Mouse (Mus musculus): ENCODE data around the gene Eif1b.
"Not testable (repeated sequence)": the region's sequence is repeated elsewhere in the genome, so short reads cannot be mapped to it uniquely, and the experiment has no call there.

Gene Eif1b

DNA sequence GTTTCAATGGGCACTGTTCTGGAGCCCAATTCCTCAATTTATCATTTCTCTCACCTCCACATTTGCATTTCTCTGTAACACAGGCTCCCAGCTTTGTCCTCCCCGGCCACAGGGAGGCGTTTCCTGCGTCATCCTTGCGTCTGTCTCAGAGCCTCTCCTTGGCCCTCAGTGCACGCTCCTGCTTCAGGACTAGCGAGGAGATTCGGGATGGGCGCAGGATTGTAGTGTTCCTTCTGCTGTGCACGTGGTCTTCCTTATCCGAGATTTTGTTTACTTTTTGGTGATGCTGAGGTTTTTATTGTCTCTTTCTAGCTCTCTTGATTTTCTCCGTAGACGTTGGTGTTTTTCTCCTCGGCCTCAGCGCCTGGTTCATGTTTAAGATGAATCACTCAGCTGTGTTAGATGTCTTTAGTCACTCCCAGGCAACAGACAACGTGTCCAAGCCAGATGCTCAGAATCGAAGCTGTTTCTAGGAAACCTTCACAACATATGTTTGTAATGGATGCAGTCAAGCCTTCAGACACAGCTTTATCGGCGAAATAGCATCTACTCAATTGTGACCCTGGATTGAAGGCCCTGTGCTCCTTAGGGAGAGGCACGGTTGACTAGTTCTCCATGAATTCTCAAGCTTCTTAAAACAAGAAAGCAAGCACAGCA lies 27.6 kb downstream of the Eif1b start:
- DNase-seq (ENCODE audit: low read depth in 1 of 2, low spot score in 2 of 2): no peak

DNA sequence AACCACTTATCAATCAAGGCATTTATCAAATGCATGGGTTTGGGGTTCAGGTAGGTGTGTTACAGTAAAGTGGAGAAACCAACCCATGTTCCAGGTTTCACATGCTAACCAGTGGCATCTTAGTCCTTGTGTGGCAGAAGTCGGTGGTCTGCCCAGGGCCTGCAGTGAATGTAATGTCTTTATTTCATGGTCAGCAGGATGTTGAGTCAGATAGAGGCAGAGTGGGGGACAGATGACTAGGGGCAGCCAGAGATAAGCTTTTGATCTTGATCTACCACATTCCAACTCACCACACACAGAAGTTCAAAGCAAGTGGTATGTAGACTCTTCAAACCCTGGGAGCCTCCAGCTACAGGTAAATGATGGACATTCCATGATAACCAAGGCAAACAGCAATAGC lies 29.1 kb downstream of the Eif1b start:
- DNase-seq (ENCODE audit: low read depth in 1 of 2, low spot score in 2 of 2): no peak

- no peak for DNase-seq (ENCODE audit: low read depth in 1 of 2, low spot score in 2 of 2)
These were observed 35.2 kb downstream of the Eif1b start for GRCm38 (mm10) chr9:120527270-120527669.

DNA sequence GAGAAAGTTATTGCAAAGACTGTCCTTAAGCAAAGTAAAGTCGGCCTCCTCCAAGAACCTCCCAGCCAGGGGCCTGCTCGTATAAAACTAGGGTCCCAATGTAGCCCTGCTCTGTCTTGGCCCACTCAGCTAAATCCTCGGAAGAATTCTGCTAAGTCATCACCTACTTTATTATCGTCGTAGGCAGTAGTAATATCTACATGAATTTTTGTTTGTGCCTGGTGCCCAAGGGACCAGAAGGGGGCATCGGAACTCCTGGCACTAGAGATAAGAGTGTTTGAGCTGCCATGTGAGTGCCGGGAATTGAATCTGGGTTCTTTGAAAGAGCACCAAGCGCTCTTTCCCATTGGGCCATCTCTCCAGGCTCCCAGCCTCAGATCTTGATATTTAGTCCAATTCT lies 35.9 kb downstream of the Eif1b start:
- no peak for DNase-seq (ENCODE audit: low read depth in 1 of 2, low spot score in 2 of 2)

DNA sequence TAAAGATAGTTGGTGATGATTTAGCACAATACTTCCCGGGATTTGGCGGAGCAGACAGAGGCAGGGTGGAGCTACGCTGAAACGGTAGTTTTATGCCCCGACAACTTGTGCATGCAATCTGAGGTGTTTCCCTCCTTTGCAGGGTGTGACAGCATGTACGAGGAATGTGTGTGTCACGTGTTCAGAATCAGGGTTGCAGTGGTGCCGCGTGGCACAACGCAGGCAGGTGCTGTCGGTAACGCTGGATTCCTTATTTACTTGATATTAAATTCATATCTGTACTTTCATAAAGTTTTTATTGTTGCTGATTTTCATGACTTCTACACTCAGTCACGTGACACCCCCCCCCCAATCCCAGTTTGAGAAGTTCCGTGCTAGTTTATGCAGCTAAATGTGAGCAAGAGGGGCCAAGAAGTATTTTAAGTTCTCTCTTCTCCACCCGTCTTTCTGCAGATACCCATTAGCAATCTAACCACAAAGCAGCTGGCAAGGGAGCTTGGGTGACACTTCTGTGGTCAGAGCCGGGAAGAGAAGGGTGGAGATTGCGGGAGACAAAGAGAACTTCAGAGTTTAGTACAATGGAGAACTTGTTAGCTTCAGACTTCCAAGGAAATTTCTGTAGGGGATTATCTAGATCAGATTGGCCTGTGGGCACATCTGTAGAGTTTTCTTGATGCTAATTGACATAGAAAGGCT lies 36.9 kb downstream of the Eif1b start:
- no peak for DNase-seq (ENCODE audit: low read depth in 1 of 2, low spot score in 2 of 2)

GRCm38 (mm10) chr9:120530471-120530870 lies 38.4 kb downstream of the Eif1b start:
- no peak for DNase-seq (ENCODE audit: low read depth in 1 of 2, low spot score in 2 of 2)

DNA sequence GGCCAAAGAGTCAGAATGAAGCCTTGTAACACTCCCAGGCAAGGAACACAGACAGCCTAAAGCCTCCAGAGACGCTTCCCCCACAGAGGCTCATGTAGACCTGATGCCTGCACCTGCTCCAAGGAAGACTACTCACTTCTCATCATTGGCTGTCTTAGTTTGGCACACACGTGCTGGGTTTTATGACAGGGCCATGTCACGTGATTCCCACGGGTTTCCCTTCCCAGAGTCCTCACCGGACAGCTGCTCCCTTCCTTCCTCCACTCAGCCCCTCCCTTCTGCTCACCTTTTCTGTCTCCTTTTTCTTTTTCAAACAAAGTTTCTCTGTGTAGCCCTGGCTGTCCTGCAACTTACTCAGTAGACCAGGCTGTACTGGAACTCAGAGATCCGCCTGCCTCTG lies 40.0 kb downstream of the Eif1b start:
- DNase-seq (ENCODE audit: low read depth in 1 of 2, low spot score in 2 of 2): no peak

- no peak for DNase-seq (ENCODE audit: low read depth in 1 of 2, low spot score in 2 of 2)
These were observed 40.7 kb downstream of the Eif1b start for GRCm38 (mm10) chr9:120532691-120533090.

- DNase-seq (ENCODE audit: low read depth in 1 of 2, low spot score in 2 of 2): not testable (repeated sequence)
These were observed 41.5 kb downstream of the Eif1b start for GRCm38 (mm10) chr9:120533446-120533950.

DNA sequence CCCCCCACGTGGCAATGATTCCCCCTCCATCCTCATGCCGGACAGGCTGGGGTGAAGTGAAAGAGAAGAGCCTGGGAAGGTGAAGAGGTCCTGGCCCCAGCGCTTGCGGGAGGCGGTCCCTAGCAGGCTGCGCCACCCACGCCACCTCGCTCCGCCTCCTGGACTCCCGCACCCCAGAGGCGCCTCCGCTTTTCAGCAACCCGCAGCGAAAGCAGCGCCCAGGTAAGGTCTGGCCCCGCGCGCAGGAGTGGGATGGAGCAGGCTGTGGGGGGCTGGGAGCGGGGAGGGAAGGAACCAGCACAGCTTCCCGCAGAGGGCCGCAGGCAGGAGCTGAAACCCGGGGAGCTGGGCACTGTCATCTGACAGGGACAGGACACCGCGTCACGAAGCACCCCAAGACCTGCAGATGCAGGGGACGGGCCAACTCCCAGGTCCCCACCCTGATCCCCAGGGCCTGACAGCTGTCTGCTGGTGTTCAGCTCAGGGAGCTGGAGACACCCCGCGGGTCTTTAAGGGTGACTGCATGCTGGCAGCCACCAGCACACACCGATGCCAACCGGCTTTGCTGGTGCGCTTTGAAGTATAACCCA lies 47.7 kb downstream of the Eif1b start, which contains the start of gene Entpd3:
Entpd3 (plus strand) TSS at position 157 of the 590 bp plus-strand sequence.
- DNase-seq (ENCODE audit: low read depth in 1 of 2, low spot score in 2 of 2): no peak

DNA sequence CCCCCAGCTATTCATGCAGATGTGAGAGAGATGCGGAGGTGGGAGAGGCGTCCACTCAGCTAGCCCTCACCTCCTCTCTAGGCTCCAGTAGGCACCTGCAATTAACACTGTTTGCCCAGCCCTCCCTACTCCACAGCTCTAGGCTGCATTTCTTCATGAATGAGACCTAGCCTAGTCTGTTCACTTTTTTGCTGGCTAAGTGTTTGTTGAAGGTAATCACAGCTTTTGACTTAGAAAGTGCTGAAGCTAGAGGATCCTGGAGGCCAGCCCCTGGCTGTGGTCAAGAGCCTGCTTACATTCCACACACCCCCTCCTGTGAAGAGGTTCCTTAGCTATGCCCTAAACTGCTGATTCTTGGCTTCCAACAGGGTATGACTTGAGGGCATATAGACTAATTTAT lies 49.4 kb downstream of the Eif1b start:
- DNase-seq (ENCODE audit: low read depth in 1 of 2, low spot score in 2 of 2): no peak

GRCm38 (mm10) chr9:120542241-120542640 lies 50.2 kb downstream of the Eif1b start:
- no peak for DNase-seq (ENCODE audit: low read depth in 1 of 2, low spot score in 2 of 2)
